Mouse (Mus musculus) skeletal muscle tissue, adult 2 months (tissue): ENCODE measurements around the gene Zcchc2.

Experiments
- DNase-seq: peaks from one replicate; pipeline ENCODE4 v3.0.0-alpha.2; 2012; ENCODE audit warnings: low read depth, low spot score

The Zcchc2 gene

GRCm38 (mm10) chr1:106034776-106035175 is 44.6 kb downstream of the Zcchc2 start:
- no peak for DNase-seq

- peak; percentile 53 for DNase-seq
These were observed 46.8 kb downstream of the Zcchc2 start for GRCm38 (mm10) chr1:106036861-106037599.

- no peak for DNase-seq
These were observed 49.1 kb downstream of the Zcchc2 start for GRCm38 (mm10) chr1:106039326-106039725.

GRCm38 (mm10) chr1:106040271-106040670 is 50.1 kb downstream of the Zcchc2 start:
- no peak for DNase-seq

- no peak for DNase-seq
These were observed 52.0 kb downstream of the Zcchc2 start for GRCm38 (mm10) chr1:106042221-106042620.

DNA sequence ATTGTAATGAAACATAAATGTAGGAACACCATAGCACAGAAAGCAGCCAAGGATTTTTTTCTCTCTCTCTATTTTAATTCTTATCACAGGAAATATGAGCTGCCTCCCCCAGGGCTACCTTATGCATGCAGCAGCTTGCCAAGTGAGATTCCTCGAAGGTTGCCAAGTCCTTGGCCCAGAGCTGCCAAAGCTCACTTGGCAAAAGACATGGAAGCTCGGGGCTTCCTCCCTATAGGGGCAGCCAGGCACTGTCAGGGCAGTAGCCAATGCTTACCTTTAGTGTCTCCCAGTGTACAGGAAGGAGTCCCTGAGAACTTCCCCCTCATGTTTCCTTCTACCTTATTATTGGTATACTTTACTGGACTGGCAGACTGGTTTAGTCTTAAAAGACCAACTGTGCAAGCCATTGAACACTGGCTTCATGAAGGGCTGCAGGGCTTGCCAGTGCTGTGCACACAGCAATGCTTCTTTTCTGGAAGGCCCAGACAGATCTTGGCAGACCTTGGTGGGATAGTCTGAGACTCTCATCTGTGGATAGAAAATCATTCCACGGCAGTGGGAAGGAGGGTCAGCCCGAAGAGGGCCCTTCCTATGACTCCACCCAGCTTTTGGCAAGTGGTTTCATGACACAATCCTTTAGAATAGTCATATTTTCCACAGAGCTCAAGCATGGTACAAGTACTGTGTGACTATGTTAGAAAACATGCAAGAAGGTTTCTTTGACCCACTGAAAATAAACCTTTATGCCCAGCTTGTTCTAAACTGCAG is 53.0 kb downstream of the Zcchc2 start:
- peak; percentile 61 for DNase-seq

GRCm38 (mm10) chr1:106049036-106049435 is 58.8 kb downstream of the Zcchc2 start:
- no peak for DNase-seq

GRCm38 (mm10) chr1:106054978-106055377 is 64.8 kb downstream of the Zcchc2 start:
- no peak for DNase-seq

- DNase-seq, result no peak
These were observed 68.1 kb downstream of the Zcchc2 start for GRCm38 (mm10) chr1:106058355-106058754.

GRCm38 (mm10) chr1:106059516-106060277 is 69.5 kb downstream of the Zcchc2 start:
- DNase-seq, result no peak

DNA sequence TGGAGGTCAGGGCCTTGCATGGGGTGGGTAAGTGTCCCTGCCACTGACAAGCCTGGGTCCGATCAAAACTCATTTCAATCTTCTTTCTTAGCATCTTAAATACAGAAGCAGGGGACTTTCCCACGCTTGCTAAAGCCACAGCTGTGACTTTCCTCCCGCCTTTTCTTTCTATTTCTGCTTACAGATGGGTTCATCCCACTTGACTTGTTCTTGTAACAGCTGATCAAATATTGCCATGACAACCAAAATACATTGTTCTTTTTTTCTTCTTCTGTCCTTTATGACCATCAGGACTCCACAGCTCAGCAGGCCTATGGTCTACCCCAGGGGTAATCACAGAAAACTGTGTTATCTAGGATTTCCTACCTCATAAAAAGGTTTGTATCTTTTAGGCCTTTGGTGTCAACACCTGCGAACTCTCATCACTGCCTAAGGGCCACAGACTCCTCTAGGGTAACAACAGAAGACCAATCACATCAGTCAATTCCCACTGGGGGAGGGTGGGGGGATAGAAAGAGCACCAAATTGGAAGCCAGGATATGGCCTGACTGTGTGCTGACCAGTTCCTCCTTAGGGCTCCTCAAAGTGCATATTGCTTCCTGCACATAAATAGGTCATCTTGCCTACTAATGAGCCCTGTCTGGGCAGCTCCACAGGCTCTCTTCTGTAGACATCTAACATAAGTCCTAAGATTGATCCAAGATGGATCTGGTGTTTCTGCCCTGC is 71.1 kb downstream of the Zcchc2 start:
- no peak for DNase-seq

DNA sequence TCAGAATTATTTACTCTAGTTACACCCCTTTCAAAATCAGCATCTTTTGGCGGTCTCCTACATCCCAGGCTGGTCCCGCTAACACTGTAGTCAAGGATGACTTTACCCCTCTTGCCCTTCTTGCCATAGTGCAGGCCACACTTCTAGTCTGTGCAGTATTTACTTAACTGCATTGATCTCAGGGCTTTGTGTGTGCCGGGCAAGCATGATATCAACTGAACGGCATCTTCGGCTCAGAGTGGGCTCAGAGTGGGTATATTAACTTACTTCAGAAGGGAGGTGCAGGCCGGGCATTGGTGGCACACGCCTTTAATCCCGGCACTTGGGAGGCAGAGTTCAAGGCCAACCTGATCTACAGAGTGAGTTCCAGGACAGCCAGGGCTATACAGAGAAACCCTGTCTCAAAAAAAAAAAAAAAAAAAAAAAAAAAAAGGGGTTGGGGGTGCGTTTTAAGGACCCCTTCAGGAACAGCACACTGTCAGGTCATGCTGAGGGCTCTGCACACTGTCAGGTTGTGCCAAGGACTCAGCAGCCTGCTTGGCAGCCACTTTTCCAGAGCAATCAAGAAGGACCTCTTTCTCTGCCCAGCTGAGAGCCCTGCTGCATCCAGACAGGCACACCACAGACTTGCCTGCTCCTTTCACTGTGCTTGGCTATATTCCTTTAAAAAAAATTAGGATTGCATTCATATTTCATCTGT is 72.8 kb downstream of the Zcchc2 start:
- DNase-seq, result no peak

GRCm38 (mm10) chr1:106063591-106064170 is 73.5 kb downstream of the Zcchc2 start:
- DNase-seq, result no peak

GRCm38 (mm10) chr1:106064291-106064690 is 74.1 kb downstream of the Zcchc2 start:
- no peak for DNase-seq

DNA sequence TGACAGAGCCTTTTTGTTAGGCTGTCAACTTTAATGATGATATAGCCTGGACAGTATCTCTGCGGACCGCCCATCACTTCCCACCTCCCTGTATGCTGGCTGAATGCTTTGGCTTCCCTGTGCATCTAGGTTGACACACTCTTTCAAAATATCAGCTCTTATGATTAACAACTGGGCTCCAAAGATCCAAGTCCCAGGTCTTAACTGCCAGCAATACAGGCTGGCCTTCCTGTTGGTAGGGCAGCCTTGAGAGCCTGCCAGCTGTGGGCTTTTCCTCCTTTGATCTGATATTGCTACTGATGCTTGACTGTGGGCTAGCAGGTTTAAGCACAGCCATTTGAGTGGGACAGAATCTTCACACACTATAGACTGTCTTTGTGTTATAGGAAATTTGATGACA is 74.5 kb downstream of the Zcchc2 start:
- no peak for DNase-seq

DNA sequence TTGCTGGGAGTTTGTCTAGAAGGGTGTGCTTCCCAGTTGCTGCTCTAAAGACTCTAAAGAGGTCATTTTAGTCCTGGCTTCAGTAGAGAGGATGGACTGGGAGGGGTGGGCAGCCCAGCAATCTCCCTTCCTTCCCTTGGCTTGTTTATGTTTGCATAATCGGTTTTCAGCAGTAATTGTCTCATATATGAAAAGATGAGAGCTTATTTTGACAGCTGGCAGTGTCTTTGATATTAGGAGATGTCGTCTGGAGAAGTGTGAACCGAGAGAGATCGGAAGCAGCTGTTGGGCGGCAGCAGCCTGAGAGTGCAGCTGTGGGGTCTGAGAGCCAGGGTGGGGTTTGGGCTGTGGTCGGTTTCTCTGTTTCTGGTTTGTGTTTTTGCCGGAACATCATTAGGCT is 75.5 kb downstream of the Zcchc2 start:
- peak; percentile 24 for DNase-seq

DNA sequence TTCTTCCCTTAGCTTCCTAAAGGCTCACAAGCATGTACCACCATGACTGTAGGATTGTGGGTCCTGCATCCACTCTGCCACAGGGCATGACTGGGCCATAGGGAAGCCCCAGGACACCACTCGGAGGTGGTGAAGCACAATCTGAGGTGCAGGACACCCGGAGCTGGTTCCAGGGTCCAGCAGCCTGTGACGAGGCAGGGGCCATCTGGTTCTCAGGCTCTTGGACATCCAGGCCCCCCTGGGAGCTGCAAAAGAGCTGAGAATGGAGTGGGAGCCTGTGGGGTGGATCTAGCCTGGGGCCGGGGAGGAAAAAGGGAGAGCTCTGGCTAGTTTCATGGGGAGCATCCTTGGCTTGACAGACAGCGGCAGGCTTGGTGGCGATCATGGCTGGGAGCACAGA is 77.1 kb downstream of the Zcchc2 start:
- DNase-seq, result no peak

GRCm38 (mm10) chr1:106069867-106070543 is 79.8 kb downstream of the Zcchc2 start:
- DNase-seq, result no peak

GRCm38 (mm10) chr1:106070814-106071213 is 80.6 kb downstream of the Zcchc2 start:
- no peak for DNase-seq
